Mouse (Mus musculus) MEL (cell line): ENCODE results near the gene Kirrel3. TPM values are rescaled to one million over a fixed set of nuclear protein-coding genes. Genes with fewer than 3 reads are reported as not detected.

Experiments
- DNase-seq: peaks from one replicate; pipeline ENCODE4 v3.0.0; 2011; ENCODE audit warnings: low read depth, low spot score
- H3K27ac ChIP-seq: 2 replicates; pipeline ENCODE4 v1.5.1; 2012; ENCODE audit warnings: low read depth, mild to moderate bottlenecking, control low read depth, low read length, moderate library complexity; ENCODE audit not compliant: control insufficient read depth
- H3K27me3 ChIP-seq, 2 experiments: fragments of 150-350 bp in 1 of 2; sonication (generic) in 1 of 2; 2 replicates each; pipeline ENCODE4 v1.6.1; 2012; ENCODE audit warnings: low read length in 2 of 2, mild to moderate bottlenecking in 2 of 2, improper control_type of control experiment in 1 of 2, moderate library complexity in 1 of 2; ENCODE audit not compliant: insufficient read depth in 2 of 2, control insufficient read depth in 1 of 2
- H3K36me3 ChIP-seq, 2 experiments: 2 replicates each; pipeline ENCODE4 v1.6.1; 2012 to 2014; ENCODE audit warnings: low read length in 2 of 2, improper control_type of control experiment in 1 of 2, inconsistent platforms in 1 of 2, mild to moderate bottlenecking in 1 of 2; ENCODE audit not compliant: insufficient read depth in 2 of 2, control insufficient read depth in 1 of 2
- H3K4me1 ChIP-seq, 2 experiments: fragments of 150-350 bp in 1 of 2; sonication (generic) in 1 of 2; 2 replicates each; pipeline ENCODE4 v1.6.1; 2012; ENCODE audit warnings: low read length in 2 of 2, improper control_type of control experiment in 1 of 2, mild to moderate bottlenecking in 1 of 2; ENCODE audit not compliant: insufficient read depth in 2 of 2, control insufficient read depth in 1 of 2
- H3K4me3 ChIP-seq, 2 experiments: fragments of 150-350 bp in 1 of 2; sonication (generic) in 1 of 2; 2 replicates each; pipeline ENCODE4 v1.5.1; 2012; ENCODE audit warnings: low read depth in 2 of 2, low read length in 2 of 2, mild to moderate bottlenecking in 2 of 2, moderate library complexity in 2 of 2, control low read depth in 1 of 2, improper control_type of control experiment in 1 of 2; ENCODE audit not compliant: control insufficient read depth in 1 of 2, insufficient read depth in 1 of 2
- H3K79me2 ChIP-seq: 2 replicates; pipeline ENCODE4 v1.6.1; 2012; ENCODE audit warnings: mild to moderate bottlenecking, low read length, moderate library complexity; ENCODE audit not compliant: control insufficient read depth, poor library complexity, insufficient read depth
- H3K9ac ChIP-seq: 2 replicates; pipeline ENCODE4 v1.6.1; 2012; ENCODE audit warnings: low read depth, mild to moderate bottlenecking, control low read depth, low read length, moderate library complexity; ENCODE audit not compliant: control insufficient read depth, poor library complexity, severe bottlenecking
- H3K9me3 ChIP-seq: fragments of 150-350 bp; sonication (generic); replicated peaks from 2 replicates; pipeline ENCODE4 v1.6.1; 2012; ENCODE audit warnings: mild to moderate bottlenecking, low read length, improper control_type of control experiment, moderate library complexity; ENCODE audit not compliant: insufficient read depth
- BHLHE40 ChIP-seq: IDR thresholded peaks from 2 replicates; pipeline ENCODE4 v1.6.1; 2012; ENCODE audit warnings: low read depth, mild to moderate bottlenecking, inconsistent platforms, low read length, improper control_type of control experiment, borderline replicate concordance
- E2F4 ChIP-seq: IDR thresholded peaks from 2 replicates; pipeline ENCODE4 v1.6.1; 2011; ENCODE audit warnings: low read depth, low read length, improper control_type of control experiment, borderline replicate concordance
- EP300 ChIP-seq, 2 experiments: IDR thresholded peaks; 2 replicates each; pipeline ENCODE4 v1.6.1; 2011; ENCODE audit warnings: improper control_type of control experiment in 2 of 2, low read length in 2 of 2, low read depth in 1 of 2, mild to moderate bottlenecking in 1 of 2
- GATA1 ChIP-seq: IDR thresholded peaks from 2 replicates; pipeline ENCODE4 v1.6.1; 2011; ENCODE audit warnings: low read depth, low read length, improper control_type of control experiment
- HCFC1 ChIP-seq: IDR thresholded peaks from 2 replicates; pipeline ENCODE4 v1.6.1; 2012; ENCODE audit warnings: low read depth, mild to moderate bottlenecking, inconsistent platforms, low read length, improper control_type of control experiment, moderate library complexity
- JUND ChIP-seq: IDR thresholded peaks from 2 replicates; pipeline ENCODE4 v1.6.1; 2011; ENCODE audit warnings: low read depth, mild to moderate bottlenecking, improper control_type of control experiment, low read length
- MAFK ChIP-seq: IDR thresholded peaks from 2 replicates; pipeline ENCODE4 v1.6.1; 2011; ENCODE audit warnings: low read depth, mild to moderate bottlenecking, low read length, improper control_type of control experiment, borderline replicate concordance
- MEF2A ChIP-seq: IDR thresholded peaks from 2 replicates; pipeline ENCODE4 v1.6.1; 2014; ENCODE audit warnings: low read depth, mild to moderate bottlenecking, inconsistent platforms, low read length, improper control_type of control experiment; ENCODE audit not compliant: poor library complexity, insufficient replicate concordance, severe bottlenecking; ENCODE audit errors: extremely low read depth
- NELFE ChIP-seq: IDR thresholded peaks from 2 replicates; pipeline ENCODE4 v1.6.1; 2011; ENCODE audit warnings: low read depth, low read length, improper control_type of control experiment
- NRF1 ChIP-seq: IDR thresholded peaks from 2 replicates; pipeline ENCODE4 v1.6.1; 2014; ENCODE audit warnings: low read depth, mild to moderate bottlenecking, inconsistent platforms, low read length, improper control_type of control experiment, moderate library complexity; ENCODE audit not compliant: poor library complexity, insufficient read depth, severe bottlenecking
- POLR2A ChIP-seq, 2 experiments: IDR thresholded peaks; 2 replicates each; pipeline ENCODE4 v1.6.1; 2011 to 2012; ENCODE audit warnings: low read length in 2 of 2, mild to moderate bottlenecking in 2 of 2, control low read depth in 1 of 2, improper control_type of control experiment in 1 of 2, low read depth in 1 of 2, moderate library complexity in 1 of 2; ENCODE audit not compliant: control insufficient read depth in 1 of 2, insufficient read depth in 1 of 2, poor library complexity in 1 of 2
- POLR2AphosphoS2 ChIP-seq: IDR thresholded peaks from 2 replicates; pipeline ENCODE4 v1.6.1; 2011; ENCODE audit warnings: low read length, improper control_type of control experiment
- TCF12 ChIP-seq: IDR thresholded peaks from 2 replicates; pipeline ENCODE4 v1.6.1; 2014; ENCODE audit warnings: low read depth, mild to moderate bottlenecking, inconsistent platforms, low read length, improper control_type of control experiment, moderate library complexity
- UBTF ChIP-seq: IDR thresholded peaks from 2 replicates; pipeline ENCODE4 v1.6.1; 2012; ENCODE audit warnings: low read depth, mild to moderate bottlenecking, inconsistent platforms, low read length, improper control_type of control experiment, moderate library complexity, borderline replicate concordance; ENCODE audit not compliant: insufficient read depth
- USF1 ChIP-seq: IDR thresholded peaks from 2 replicates; pipeline ENCODE4 v1.6.1; 2014; ENCODE audit warnings: low read depth, mild to moderate bottlenecking, inconsistent platforms, low read length, improper control_type of control experiment, moderate library complexity
- USF2 ChIP-seq, 2 experiments: IDR thresholded peaks; 2 replicates each; pipeline ENCODE4 v1.6.1; 2011 to 2012; ENCODE audit warnings: improper control_type of control experiment in 2 of 2, low read length in 2 of 2, borderline replicate concordance in 1 of 2, inconsistent platforms in 1 of 2, low read depth in 1 of 2, mild to moderate bottlenecking in 1 of 2; ENCODE audit not compliant: insufficient read depth in 1 of 2
- ZKSCAN1 ChIP-seq: IDR thresholded peaks from 2 replicates; pipeline ENCODE4 v1.6.1; 2012; ENCODE audit warnings: low read depth, mild to moderate bottlenecking, inconsistent platforms, low read length, improper control_type of control experiment, moderate library complexity
- polyA plus RNA-seq, 2 experiments: library from polyadenylated mRNA; stranded (reverse) in 1 of 2; unstranded in 1 of 2; fragments of >175 nt in 1 of 2; fragments of >200 nt in 1 of 2; gene quantifications; 2 replicates each; pipeline versions ENCODE4 v1.2.1 to v1.2.4; 2012; ENCODE audit warnings: low replicate concordance in 2 of 2, low read depth in 1 of 2; ENCODE audit not compliant: insufficient read length in 2 of 2, insufficient read depth in 1 of 2, missing spikeins in 1 of 2
- total RNA-seq: library from RNA; depleted of rRNA; stranded (reverse); fragments of 300-350 nt; gene quantifications from 2 replicates; pipeline ENCODE4 v1.2.3, GENCODE M21; 2012

The Kirrel3 gene
- total and polyA plus RNA-seq, 3 experiments = 0.06 TPM; not detected in 2

- Histone ChIP-seq H3K36me3 (no peaks in the 10 kb centered on the region), H3K27me3 (no peaks in the 10 kb centered on the region), H3K4me1 (no peaks in the 10 kb centered on the region), H3K27ac (no peak overlapping the region), H3K9me3 (no peaks in the 10 kb centered on the region), H3K79me2 (no peaks in the 10 kb centered on the region), H3K9ac (no peak overlapping the region), H3K4me3 (no peak overlapping the region)
- no peak for DNase-seq
- TF ChIP-seq MEF2A = no peak
- no peak for TF ChIP-seq POLR2AphosphoS2
- TF ChIP-seq USF2 (IDR thresholded peaks at IDR 0.05; ENCODE audit: borderline replicate concordance in 1 of 2, insufficient read depth in 1 of 2, low read depth in 1 of 2, low read length in 2 of 2) = no peak
- TF ChIP-seq EP300 (IDR thresholded peaks at IDR 0.05; ENCODE audit: low read depth in 1 of 2, low read length in 2 of 2) = no peak
- TF ChIP-seq BHLHE40 = no peak
- TF ChIP-seq POLR2A (IDR thresholded peaks at IDR 0.05; ENCODE audit: control insufficient read depth in 1 of 2, insufficient read depth in 1 of 2, low read depth in 1 of 2, low read length in 2 of 2, poor library complexity in 1 of 2) = no peak
- no peak for TF ChIP-seq USF1
- no peak for TF ChIP-seq E2F4
- TF ChIP-seq TCF12 = no peak
- TF ChIP-seq MAFK = no peak
- TF ChIP-seq NRF1 = no peak
- TF ChIP-seq JUND = no peak
- no peak for TF ChIP-seq ZKSCAN1
- no peak for TF ChIP-seq NELFE
- TF ChIP-seq HCFC1 = no peak
- no peak for TF ChIP-seq UBTF
These were observed 132.4 kb downstream of the Kirrel3 start for GRCm38 (mm10) chr9:34618099-34618498.

GRCm38 (mm10) chr9:34619913-34620312 is 134.2 kb downstream of the Kirrel3 start:
- Histone ChIP-seq H3K4me3 (no peak overlapping the region), H3K9me3 (no peaks in the 10 kb centered on the region), H3K27ac (no peak overlapping the region), H3K36me3 (no peaks in the 10 kb centered on the region), H3K4me1 (no peaks in the 10 kb centered on the region), H3K27me3 (no peaks in the 10 kb centered on the region), H3K79me2 (no peaks in the 10 kb centered on the region), H3K9ac (no peak overlapping the region)
- no peak for DNase-seq
- no peak for TF ChIP-seq GATA1
